Mouse (Mus musculus): ENCODE measurements at regions not wholly inside any gene's neighbourhood (a gene's known extent, or its start where the extent isn't known, plus 50 kb on each side); places are given as distances from the start of the nearest gene placed in this dataset.
"Not testable (repeated sequence)": the region's sequence is repeated elsewhere in the genome, so short reads cannot be mapped to it uniquely, and the experiment has no call there.

DNA sequence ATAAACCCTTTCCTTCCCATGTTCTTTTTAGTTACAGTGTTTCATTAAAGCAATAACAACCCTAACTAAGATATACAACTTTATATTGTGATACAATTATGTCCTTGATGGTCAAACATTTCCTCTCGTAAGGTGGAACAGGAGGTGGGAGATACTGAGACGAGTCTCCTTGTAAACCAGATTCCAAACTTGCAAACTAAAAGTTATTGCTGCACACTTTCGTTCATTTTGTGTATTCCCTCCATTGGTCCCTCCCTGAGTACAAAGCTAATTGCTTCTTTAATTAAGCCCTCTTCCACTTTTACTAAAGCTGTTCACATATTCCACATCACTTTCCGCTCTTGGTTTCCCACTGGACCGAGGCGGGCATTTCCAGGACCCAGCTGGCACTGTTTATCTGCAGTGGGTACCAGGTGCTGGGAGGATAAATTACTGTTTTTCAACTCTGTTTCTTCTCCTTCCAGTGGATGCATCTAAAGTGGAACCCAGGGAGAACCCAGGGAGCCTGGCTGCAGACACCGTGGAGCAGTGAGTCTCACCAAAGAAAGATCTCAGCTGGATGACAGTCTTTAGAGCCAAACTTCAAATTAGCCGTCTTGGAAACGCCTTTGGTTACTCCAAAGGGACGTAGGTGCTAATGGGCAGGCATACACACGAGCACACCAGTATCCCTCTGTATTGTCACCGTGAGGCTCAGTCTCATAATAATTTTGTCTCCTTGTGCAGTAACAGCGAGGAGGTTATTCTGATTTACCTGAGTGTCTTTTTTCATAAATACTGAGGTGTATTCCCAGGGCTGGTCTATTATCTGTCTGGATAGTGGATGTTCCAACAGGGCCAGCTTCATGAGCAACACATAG lies 95.5 kb upstream of the Cpsf6 start:
- no peak for DNase-seq

DNA sequence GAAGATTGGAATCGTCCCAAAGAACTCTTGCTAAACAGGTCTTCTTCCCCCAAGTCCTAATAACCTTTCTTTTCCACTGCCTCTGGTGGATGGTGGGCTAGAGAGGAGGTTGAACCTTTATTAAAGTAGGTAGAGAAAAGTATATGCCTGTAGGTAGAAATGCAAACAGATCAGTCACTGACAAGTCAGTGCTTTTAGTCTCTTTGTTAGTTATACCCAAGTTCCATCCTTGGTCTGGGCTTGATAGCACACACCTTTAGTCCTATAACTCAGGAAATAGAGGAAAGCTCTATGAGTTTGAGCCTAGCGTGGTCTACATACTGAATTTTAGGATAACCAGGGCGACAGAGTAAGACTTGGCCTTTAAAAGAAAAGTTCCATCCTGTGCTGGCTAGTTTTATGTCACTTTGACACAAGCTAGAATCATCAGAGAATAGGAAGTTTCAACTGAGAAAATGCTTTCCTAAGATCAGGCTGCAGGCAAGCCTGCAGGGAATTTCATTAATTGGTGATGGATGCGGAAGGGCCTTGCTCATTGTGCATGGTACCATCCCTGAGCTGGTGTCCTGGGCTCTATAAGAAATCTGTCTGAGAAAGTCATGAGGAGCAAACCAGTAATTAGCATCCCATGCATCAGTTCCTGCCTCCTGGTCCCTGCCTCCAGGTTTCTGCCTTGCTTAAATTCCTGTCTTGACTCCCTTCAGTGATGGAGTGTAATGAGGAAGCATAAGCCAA lies 94.7 kb upstream of the Cpsf6 start:
- DNase-seq, result no peak

DNA sequence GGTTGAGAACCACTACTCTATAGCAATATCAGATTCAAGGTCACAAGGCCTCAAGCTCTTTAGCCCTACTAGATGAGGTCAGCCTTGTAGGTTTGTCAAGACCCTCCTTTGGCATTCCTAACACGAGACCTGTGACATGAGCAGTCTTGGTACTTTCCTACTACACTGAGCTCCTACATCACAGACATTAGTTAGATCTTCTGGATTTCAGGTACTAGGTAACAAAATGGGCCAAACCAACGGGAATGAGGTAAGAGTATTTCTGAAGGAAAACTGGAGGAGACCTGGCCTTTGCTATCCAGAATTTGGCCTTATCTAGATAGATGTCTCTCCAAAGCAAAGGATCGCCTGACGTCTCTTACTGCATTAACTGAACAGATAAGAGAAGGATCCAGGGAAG lies 93.7 kb upstream of the Cpsf6 start:
- DNase-seq, result no peak

DNA sequence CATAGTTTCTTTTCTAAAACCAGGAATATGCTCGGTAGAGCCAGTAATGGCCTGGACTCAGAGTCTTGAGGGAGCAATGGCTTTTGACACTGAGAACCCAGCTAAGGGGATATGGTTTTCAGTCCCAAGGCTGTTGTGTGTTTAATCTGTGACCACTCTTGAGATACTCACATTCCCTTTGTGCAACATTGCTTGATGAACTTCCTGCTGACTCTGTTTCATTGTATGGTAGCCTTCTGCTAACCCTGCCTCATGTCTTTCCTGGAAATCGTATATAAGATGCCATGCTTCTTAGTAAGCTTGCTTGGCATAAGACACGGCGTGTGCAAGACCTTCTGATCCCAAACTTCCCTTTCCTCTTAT lies 92.7 kb upstream of the Cpsf6 start:
- DNase-seq, result no peak

DNA sequence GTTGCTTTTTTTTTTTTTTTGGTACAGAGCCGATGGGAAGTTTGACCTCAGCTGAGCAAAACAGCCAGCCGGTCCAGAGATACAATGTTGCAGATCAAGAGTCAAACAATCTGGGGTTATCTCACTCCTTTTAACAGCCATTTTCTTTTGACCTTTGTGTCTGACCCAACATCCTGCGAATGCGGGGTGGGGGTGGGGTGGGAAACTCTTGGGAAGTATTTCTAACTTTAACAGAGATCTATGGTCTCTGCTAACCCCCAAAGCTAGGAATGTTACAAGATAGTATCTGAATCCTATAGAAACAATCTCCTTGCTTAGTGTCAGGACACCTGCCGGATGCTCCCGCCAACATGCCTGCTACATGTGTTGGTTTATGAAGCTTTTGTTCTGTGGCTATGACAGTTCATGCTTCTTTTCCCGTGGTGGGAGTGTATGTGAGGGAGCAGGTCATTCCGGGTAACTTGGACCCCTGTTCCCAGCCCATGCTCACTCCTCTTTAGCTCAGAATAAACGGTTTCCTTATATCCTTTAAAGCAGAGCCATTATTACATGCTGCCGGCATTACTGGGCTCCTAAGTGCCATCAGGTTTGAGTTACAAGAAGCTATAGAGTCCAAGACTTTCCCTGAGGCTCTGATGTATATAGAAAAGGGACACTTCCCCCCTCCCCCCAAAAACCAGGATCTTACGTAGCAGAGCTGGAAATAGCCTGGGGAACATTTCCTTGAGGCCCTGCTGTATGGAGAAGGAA lies 92.2 kb upstream of the Cpsf6 start:
- no peak for DNase-seq

DNA sequence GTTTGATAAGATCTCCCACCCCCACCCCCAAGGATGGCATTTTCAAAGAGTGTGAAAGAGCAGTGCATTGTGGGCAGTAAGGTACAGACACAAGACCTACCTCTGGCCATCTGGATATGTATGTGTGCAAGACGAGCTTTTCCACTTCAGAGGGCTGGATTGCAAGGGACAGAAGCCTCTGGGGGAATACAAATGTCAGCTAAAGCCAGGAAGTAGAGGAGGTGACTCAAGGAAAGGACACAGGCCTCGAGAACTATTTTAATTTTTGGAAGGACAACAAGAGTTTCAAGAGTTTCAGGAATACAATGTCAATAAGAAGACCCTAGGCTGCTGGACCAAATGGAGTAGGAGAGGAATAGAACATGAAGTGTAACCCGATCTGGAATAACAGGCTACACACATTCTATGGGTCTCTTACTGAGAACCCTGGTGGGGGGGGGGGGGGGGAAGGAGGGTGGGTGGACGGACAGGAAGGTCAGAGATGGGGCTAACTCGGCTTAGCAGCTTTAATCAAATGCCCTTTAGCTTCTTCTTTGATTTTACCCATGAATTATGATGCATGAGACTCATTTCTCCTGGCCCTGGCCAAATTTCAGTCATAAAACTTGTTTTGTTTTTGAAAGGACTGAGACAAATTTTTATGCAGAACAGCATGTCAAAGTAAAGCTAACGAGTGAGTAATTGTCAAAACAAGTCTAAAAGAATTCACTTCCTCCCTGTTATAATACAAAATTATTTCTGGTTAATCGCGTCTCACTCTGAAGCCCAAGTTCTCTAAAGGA lies 91.4 kb upstream of the Cpsf6 start:
- DNase-seq, result no peak

DNA sequence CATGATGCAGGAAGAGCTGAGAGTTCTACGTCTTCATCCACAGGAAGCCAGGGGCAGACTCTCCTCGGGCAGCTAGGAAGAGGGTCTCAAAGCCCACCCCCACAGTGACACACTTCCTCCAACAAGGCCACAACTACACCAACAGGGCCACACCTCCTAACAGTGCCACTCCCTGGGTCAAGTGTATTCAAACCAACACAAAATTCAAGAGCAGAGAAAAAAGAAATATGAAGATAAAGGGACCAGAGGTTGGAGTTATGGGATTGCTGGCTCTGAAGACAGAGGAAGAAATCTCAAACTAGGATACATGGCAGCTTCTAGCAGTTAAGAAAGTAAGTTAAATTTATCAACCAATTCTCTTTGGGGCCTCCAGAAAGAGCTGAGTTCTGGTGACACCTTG lies 90.7 kb upstream of the Cpsf6 start:
- no peak for DNase-seq

DNA sequence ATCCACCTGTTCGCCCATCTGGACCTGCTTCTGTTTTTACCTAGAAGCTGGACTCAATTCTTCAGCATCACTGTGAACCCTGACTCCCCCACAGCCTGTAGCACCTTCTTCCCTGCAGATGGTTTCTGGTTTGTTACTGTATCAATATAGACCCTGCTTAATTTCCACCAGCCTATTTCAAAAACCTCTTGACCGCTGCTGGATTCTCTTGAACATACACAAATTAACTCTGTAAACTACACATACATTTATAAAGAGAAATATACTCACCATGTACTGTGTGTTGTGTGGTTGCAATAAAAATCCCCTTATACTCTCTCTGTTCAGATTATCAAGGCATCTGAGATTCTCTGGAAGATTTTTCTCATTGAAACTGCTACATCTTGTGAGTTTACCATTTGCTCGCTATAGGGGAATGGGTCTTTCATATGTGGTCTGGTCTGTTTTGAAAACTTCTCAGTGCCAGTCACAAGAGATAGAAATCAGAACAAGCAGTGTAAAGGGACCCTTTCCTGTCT lies 89.8 kb upstream of the Cpsf6 start:
- no peak for DNase-seq

DNA sequence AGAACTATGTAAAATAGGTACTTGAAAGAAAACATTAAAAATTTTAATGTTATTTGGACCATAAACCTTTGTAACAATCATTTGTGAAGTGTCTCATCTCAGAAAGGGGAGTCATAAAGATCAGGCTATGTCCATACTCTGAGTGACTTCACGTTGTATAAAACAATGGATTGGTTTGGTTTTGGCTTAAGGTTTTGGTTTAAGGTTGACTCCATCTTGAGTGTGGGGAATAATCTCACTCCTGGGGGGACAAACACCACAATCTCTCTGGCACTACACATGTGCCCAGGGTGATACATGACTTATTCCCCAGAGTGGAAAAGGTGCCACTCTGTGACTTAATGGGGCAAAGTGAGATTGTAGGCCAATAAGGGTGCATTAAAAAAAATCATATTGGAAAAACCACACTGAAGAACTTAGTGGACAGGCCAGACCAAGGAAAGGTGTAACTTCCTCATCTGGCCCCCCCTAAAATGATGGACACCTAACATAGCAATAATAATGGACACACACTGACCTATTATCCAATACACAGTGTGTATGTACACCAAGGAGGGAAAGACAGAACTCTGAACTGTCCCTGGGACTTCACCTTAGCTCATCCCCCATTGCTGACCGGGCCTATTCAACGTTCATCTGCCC lies 89.2 kb upstream of the Cpsf6 start:
- DNase-seq, result no peak

DNA sequence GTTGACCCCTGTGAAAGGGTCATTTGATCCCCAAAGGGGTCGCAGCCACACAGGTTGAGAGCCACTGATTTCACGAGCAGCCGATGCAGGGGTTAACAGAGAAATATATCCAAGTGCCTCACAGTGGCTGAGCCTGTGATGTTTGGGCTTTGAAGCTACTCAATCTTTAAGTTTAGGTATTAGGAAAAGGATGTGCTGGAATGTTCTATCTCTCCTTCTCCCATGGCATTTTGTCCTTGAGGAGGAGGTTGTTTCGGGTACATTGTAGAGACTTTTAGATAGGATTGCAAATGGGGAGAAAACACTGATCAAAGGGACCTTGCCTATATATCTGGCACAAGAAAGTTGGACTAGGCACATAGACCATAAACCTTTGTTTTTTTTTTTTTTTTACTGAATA lies 88.6 kb upstream of the Cpsf6 start:
- DNase-seq, result no peak

DNA sequence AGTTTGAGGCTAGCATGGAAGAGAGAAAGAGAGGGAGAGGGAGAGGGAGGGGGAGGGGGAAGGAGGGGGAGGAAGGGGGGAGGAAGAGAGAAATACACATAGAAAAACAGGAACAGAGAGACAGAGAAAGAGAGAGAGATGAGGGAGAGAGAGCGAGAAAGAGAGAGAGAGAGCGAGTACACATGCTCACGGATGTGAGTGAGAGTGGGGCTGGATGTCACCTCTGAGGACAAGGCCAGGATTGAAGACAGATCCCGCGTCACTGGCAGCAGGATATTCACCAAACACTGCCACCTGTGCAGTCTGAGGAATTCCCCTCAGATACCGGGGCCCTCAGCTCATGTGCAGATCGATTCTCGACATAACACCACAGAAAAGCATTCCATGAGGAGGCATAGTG lies 87.3 kb upstream of the Cpsf6 start:
- DNase-seq, result no peak

DNA sequence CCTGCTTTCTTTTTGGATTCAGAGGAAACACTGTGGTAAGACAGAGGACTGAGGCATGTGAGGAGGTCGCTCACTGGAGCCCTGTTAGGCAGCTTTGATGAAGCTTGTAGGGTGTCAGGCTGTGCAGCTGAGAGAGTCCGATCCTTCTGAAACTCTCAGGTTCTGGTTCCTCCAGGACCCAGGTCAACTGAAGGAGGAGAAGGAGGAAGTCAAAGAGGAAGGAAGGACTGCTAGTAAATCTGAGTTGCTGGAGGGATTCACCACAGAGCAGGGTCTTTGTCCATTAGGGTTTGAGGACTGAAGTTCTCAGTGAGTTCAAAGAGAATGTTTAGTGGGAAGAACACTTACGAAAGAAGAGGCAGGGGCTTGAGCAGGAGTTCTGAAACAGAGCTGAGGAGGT lies 86.6 kb upstream of the Cpsf6 start:
- no peak for DNase-seq

DNA sequence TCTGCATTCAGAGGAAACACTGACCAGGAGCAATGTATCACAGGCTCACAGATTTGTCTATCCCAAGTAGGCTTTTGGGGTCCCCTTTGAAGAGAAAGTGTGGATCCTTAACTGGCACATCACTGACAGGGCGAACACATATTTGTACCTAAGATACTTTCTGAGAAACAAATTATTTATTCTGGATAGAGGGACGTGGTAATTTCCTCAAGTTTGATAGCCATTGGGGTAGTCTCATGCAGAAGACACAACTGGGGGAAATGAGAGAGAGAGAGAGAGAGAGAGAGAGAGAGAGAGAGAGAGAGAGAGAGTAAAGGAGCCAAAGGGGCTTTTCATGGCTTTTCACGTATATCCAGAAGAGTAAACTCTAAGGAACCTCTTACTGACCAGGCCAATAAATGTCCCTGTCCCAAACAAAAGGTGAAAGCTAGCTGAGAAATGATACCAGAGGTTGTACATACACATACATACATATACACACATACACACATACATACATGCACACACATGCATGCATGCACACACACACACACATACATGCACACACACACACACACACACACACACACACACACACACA lies 85.9 kb upstream of the Cpsf6 start:
- DNase-seq, result no peak

DNA sequence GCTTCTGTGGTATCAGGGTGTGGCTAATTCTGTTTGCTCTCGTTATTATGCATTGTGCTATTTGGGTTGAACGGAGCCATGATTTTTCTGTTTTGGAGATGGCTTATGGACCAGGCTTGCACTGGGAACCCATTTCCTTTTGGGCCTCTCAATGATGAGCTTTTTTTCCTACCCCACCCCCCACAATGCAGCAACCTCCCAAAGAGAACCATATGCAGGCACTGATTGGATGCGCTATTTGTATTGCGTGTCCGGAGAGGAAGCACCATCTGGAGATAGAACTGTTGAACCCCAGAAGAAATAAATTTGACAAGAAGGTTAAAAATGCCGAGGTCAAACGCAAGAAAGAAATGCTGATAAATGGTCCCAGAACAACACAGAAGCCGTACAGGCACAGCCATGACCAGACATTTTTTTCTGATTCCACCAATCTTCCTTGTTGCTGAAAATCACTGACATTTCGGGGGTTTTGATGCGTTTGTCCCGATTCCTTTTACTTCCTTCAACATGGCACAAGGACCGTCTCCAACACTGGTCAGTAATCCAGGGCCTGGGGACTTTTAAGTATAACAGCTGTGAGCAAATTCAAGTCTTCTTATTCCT lies 85.3 kb upstream of the Cpsf6 start:
- no peak for DNase-seq

DNA sequence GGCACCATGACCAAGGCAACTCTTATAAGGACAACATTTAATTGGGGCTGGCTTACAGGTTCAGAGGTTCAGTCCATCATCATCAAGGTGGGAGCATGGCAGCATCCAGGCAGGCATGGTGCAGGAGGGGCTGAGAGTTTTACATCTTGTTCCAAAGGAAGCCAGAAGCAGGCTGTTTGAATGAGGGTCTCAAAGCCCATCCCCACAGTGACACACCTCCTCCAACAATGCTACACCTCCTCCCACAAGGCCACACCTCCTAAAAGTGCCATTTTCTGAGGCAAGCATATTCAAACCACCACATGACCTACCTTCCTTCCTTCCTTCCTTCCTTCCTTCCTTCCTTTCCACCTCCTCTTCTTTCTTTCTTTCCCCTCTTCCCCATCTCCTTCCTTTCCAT lies 84.5 kb upstream of the Cpsf6 start:
- DNase-seq, result not testable (repeated sequence)

DNA sequence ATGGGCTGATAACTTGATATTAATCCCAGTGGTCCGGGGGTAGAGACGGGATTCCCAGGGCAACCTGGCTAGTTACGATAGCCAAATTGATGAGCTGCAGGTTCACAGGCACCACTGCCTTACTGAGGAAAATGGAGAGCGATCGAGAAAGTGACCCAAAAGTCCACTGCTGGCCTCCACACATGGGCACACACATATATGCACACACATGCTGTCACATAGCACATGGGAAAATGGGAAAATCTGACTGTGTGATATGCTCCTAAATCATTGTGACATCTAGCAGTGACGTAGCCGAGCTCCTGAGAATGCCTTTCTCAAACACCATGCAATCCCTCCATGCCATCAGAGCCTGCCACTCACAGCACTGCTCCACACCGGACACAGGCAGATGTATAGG lies 83.8 kb upstream of the Cpsf6 start:
- DNase-seq, result no peak

DNA sequence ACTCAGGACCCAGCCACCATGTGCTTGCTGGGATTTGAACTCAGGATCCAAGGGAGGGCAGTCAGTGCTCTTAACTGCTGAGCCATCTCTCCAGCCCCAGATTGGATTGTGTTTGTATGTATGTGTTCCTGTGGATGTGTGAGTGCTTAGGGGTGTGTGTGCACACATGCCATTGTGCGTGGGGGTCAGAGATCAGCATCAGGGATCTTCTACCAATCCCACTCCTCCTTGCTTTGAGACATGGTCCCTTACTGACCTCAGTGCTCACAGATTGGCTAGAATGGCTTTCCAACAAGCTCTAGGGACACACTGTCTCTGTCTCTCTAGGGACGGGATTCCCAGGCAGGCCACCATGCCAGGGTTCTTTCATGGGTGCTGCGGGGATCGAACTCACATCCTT lies 83.1 kb upstream of the Cpsf6 start:
- no peak for DNase-seq

DNA sequence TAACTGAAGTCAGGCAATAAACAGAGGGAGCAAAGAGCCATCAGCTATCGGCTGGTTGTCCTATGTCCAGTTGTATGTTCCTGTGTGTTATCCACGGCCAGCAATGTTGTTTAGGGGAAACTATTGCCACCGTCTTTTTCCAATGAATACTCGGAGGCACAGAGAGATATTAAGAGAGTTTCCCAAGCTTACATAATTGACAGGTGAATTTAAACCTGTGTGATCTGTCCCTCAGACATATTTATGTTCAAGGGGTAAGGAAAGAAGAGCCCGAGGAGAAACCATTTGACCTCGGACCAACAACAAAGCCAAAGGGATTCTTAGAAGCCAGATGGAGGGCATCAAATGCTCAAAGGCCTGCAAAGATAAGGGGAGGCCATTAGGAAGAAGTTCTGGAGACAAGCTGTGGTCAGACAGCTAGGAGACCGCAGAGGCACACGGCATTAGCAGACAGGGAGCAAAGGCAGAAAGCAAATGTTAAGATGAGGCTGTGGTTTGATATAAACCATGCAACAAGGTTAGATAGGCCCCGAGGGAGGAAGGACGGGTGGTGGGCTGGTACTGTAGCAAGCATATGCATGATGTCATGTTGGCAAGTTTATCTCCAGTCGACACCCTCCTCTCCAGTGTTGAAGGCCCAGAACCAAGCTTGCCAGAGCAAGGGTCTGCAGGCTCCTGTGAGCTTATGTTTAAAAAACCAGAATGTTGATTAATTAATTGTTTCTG lies 82.1 kb upstream of the Cpsf6 start:
- DNase-seq, result no peak

DNA sequence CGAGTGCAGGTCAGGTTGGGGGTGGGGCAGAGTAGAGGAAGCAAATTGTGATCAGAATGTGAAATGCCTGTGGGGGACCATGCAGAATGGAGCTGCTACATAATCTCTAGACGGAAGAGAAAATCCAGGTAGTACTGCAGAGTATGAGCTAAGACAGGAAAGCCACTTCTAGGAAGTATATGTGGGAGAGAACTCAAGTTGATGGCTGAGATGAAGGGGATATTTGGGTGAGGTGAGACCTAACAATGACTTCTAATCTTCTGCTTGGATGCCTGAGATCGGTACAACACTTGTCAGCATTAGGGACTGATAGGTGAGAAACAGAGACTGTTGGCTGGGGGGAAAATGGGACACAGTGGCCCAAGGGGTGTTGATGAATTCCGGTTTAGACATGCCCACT lies 81.4 kb upstream of the Cpsf6 start:
- no peak for DNase-seq

DNA sequence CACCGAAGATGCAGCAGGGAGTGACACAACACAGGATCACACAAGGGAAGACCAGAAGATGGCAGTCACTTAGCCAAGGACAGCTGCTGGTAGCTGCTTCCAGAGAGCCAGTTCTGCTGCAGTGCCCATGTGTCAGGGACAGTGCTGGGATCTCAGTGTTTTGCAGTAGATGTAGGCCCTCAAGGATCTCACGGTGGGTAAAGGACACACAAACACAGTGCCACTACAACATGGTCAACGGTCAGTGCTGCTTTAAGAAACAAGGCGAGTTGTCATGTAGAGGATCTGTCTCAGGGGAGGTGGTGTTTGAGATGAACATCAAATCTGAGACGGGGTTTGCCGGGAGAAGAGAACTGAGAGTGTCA lies 80.5 kb upstream of the Cpsf6 start:
- DNase-seq, result no peak
